In the genomic region with DNA sequence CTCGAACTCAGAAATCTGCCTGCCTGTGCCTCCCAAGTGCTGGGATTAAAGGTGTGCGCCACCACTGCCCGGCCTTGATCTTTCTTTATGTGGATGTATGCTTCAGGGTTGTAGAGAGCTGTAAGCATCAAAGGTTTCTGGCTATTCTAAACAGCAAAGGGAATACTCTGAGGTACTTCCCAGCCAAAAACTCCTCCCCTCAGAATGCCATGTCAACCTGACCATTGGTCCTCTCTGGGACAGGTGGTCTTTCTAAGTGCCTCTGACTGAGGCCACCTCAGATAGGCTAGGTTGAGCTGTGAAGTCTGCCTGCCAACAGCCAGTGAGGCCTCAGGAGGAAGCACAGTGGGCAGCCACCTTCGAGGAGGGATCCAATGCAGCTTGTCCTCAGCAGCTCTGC, we compare ENCODE assay signal across 8 mouse cellular contexts. TPM values are rescaled to one million over a fixed set of nuclear protein-coding genes. Genes with fewer than 3 reads are reported as not detected.
DNase-seq lines count a peak whose midpoint lies in the region; ATAC-seq lines count a peak whose summit lies in the region.

No protein-coding gene starts in this region.

- no peak for ATAC-seq in hindbrain, embryonic 14.5 days (ENCODE audit: low FRiP score)
- ATAC-seq in midbrain, embryonic 15.5 days (replicated peaks) = no peak

- no peak for DNase-seq in hindbrain, embryonic 10.5 days (ENCODE audit: low spot score)
- DNase-seq in hindbrain, embryonic 14.5 days (ENCODE audit: low spot score) = no peak
- peak; percentile 34 for DNase-seq in CD4-positive, CD25-positive, alpha-beta regulatory T cell, adult 2 months (ENCODE audit: low read depth, low spot score)
- DNase-seq in right cerebral cortex, postnatal 4 days = no peak
- no peak for DNase-seq in cerebellum, adult 9-10 months

- H3K27ac ChIP-seq in hindbrain, embryonic 10.5 days = peak overlapping the region; percentile 70; the same call in 1 of the 2 replicates
- no peak overlapping the region for H3K27ac ChIP-seq in hindbrain, embryonic 14.5 days
- H3K27ac ChIP-seq in macrophage = peak overlapping the region; percentile 83
- no peak overlapping the region for H3K27ac ChIP-seq in midbrain, embryonic 15.5 days

- H3K79me2 ChIP-seq in macrophage (ENCODE audit: inconsistent target) = peaks cover 67% of the 10 kb centered on the region

- 88% methylated on average over 4 of the region's 4 CpGs for WGBS in hindbrain, embryonic 10.5 days
- 88% methylated on average over 4 of the region's 4 CpGs for WGBS in hindbrain, embryonic 14.5 days
- 10% methylated on average over 4 of the region's 4 CpGs for WGBS in macrophage (ENCODE audit: missing documents)
- 83% methylated on average over 4 of the region's 4 CpGs for WGBS in midbrain, embryonic 15.5 days

- no peaks in the 10 kb centered on the region for H3K27me3 ChIP-seq in hindbrain, embryonic 10.5 days (ENCODE audit: insufficient read depth, poor library complexity, severe bottlenecking)
- no peaks in the 10 kb centered on the region for H3K27me3 ChIP-seq in hindbrain, embryonic 14.5 days (ENCODE audit: control insufficient read depth, insufficient read depth, low read length)
- no peaks in the 10 kb centered on the region for H3K27me3 ChIP-seq in erythroblast, embryonic 14.5 days (ENCODE audit: control insufficient read depth)
- no peaks in the 10 kb centered on the region for H3K27me3 ChIP-seq in midbrain, embryonic 15.5 days (replicated peaks)

- H3K9me3 ChIP-seq in hindbrain, embryonic 10.5 days = no peaks in the 10 kb centered on the region
- no peaks in the 10 kb centered on the region for H3K9me3 ChIP-seq in hindbrain, embryonic 14.5 days (ENCODE audit: control insufficient read depth, low read length)
- no peaks in the 10 kb centered on the region for H3K9me3 ChIP-seq in erythroblast, embryonic 14.5 days (ENCODE audit: control insufficient read depth, low read length)
- no peaks in the 10 kb centered on the region for H3K9me3 ChIP-seq in midbrain, embryonic 15.5 days

- peaks cover 27% of the 10 kb centered on the region for H3K36me3 ChIP-seq in hindbrain, embryonic 10.5 days
- peaks cover 23% of the 10 kb centered on the region for H3K36me3 ChIP-seq in hindbrain, embryonic 14.5 days (replicated peaks; ENCODE audit: control insufficient read depth, insufficient read depth)
- H3K36me3 ChIP-seq in erythroblast, embryonic 14.5 days (ENCODE audit: control insufficient read depth) = peaks cover 43% of the 10 kb centered on the region
- peaks cover 26% of the 10 kb centered on the region; the same call in 1 of the 2 replicates for H3K36me3 ChIP-seq in macrophage (ENCODE audit: inconsistent target)
- H3K36me3 ChIP-seq in midbrain, embryonic 15.5 days (replicated peaks) = peaks cover 16% of the 10 kb centered on the region

- H3K4me1 ChIP-seq in hindbrain, embryonic 10.5 days (replicated peaks) = peaks cover 12% of the 10 kb centered on the region
- H3K4me1 ChIP-seq in hindbrain, embryonic 14.5 days (replicated peaks; ENCODE audit: control insufficient read depth, insufficient read depth, low read length) = peaks cover 4% of the 10 kb centered on the region; the same call in 1 of the 2 replicates
- H3K4me1 ChIP-seq in erythroblast, embryonic 14.5 days (ENCODE audit: control insufficient read depth) = peaks cover 62% of the 10 kb centered on the region
- peaks cover 4% of the 10 kb centered on the region for H3K4me1 ChIP-seq in midbrain, embryonic 15.5 days

- no peak overlapping the region for H3K9ac ChIP-seq in hindbrain, embryonic 14.5 days
- H3K9ac ChIP-seq in midbrain, embryonic 15.5 days = no peak overlapping the region

- peak overlapping the region; percentile 37; the same call in 1 of the 2 replicates for H3K4me3 ChIP-seq in hindbrain, embryonic 10.5 days
- no peak overlapping the region for H3K4me3 ChIP-seq in hindbrain, embryonic 14.5 days (replicated peaks; ENCODE audit: low read length)
- H3K4me3 ChIP-seq in erythroblast, embryonic 14.5 days (replicated peaks) = peak overlapping the region; percentile 88
- peak overlapping the region; percentile 85 for H3K4me3 ChIP-seq in macrophage (ENCODE audit: inconsistent target)
- H3K4me3 ChIP-seq in midbrain, embryonic 15.5 days = no peak overlapping the region

- no peak overlapping the region for H3K4me2 ChIP-seq in hindbrain, embryonic 14.5 days (replicated peaks)
- H3K4me2 ChIP-seq in midbrain, embryonic 15.5 days = no peak overlapping the region

RNA-seq across cellular contexts. Expression of a gene that starts 0.7 kb away (rescaled TPM):
- 3.5 and 3.6 TPM in 2 replicates for polyA plus RNA-seq in hindbrain, embryonic 10.5 days (2016; fragmentation: Nextera tagmentation; extraction: Ambion mirVana)
- 2.6 and 5.4 TPM in 2 replicates for polyA plus RNA-seq in hindbrain, embryonic 14.5 days (2014; fragmentation: Nextera tagmentation; extraction: Ambion mirVana)
- polyA plus RNA-seq in erythroblast, embryonic 14.5 days (2012) = 1.6 and 2.1 TPM in 2 replicates
- 100 to 1,000 TPM in 16 of 26 experiments, 10 to 100 TPM in 10; 75.8 to 646 (median 235) TPM for total RNA-seq in macrophage (2018; cell fraction: chromatin; rRNA removed)
- total RNA-seq in macrophage (2018; cell fraction: cytosol; rRNA removed) = 100 to 1,000 TPM in 13 of 26 experiments, 10 to 100 TPM in 13; 40.6 to 193 (median 106) TPM
- 100 to 1,000 TPM in 17 of 26 experiments, 10 to 100 TPM in 9; 75.8 to 497 (median 162) TPM for total RNA-seq in macrophage (2018; cell fraction: nucleus; rRNA removed)
- polyA plus RNA-seq in macrophage (2018) = 24.9 to 84.0 TPM (median 72.4 TPM) in 3 replicates
- 3.9 and 4.0 TPM in 2 replicates for polyA plus RNA-seq in midbrain, embryonic 15.5 days (2015; fragmentation: Nextera tagmentation; extraction: Ambion mirVana)

RNA-seq across cellular contexts. Expression of a gene that starts 6.8 kb away (rescaled TPM):
- polyA plus RNA-seq in hindbrain, embryonic 10.5 days (2016; fragmentation: Nextera tagmentation; extraction: Ambion mirVana) = 414 and 455 TPM in 2 replicates
- polyA plus RNA-seq in hindbrain, embryonic 14.5 days (2014; fragmentation: Nextera tagmentation; extraction: Ambion mirVana) = 248 and 297 TPM in 2 replicates
- 28.9 and 48.8 TPM in 2 replicates for polyA plus RNA-seq in erythroblast, embryonic 14.5 days (2012)
- total RNA-seq in macrophage (2018; cell fraction: chromatin; rRNA removed) = 100 to 1,000 TPM in 1 of 26 experiments, 10 to 100 TPM in 25; 21.3 to 127 (median 50.7) TPM
- total RNA-seq in macrophage (2018; cell fraction: cytosol; rRNA removed) = 100 to 1,000 TPM; 140 to 387 (median 255) TPM
- total RNA-seq in macrophage (2018; cell fraction: nucleus; rRNA removed) = 10 to 100 TPM; 22.2 to 87.3 (median 49.7) TPM
- polyA plus RNA-seq in macrophage (2018) = 158 to 680 TPM (median 569 TPM) in 3 replicates
- 197 and 212 TPM in 2 replicates for polyA plus RNA-seq in midbrain, embryonic 15.5 days (2015; fragmentation: Nextera tagmentation; extraction: Ambion mirVana)

RNA-seq across cellular contexts. Expression of a gene that starts 15.9 kb away (rescaled TPM):
- 97.9 and 208 TPM in 2 replicates for polyA plus RNA-seq in hindbrain, embryonic 10.5 days (2016; fragmentation: Nextera tagmentation; extraction: Ambion mirVana)
- polyA plus RNA-seq in hindbrain, embryonic 14.5 days (2014; fragmentation: Nextera tagmentation; extraction: Ambion mirVana) = 51.0 and 52.5 TPM in 2 replicates
- polyA plus RNA-seq in erythroblast, embryonic 14.5 days (2012) = 0.09 and 0.16 TPM in 2 replicates
- total RNA-seq in macrophage (2018; cell fraction: chromatin; rRNA removed) = 10 to 100 TPM in 1 of 26 experiments, 1 to 10 TPM in 25; 1.7 to 15.0 (median 3.8) TPM
- total RNA-seq in macrophage (2018; cell fraction: cytosol; rRNA removed) = 1 to 10 TPM; 4.1 to 9.4 (median 6.7) TPM
- total RNA-seq in macrophage (2018; cell fraction: nucleus; rRNA removed) = 10 to 100 TPM in 6 of 26 experiments, 1 to 10 TPM in 20; 2.7 to 21.5 (median 6.3) TPM
- polyA plus RNA-seq in macrophage (2018) = 4.7 to 7.4 TPM (median 6.7 TPM) in 3 replicates
- 68.3 and 77.4 TPM in 2 replicates for polyA plus RNA-seq in midbrain, embryonic 15.5 days (2015; fragmentation: Nextera tagmentation; extraction: Ambion mirVana)

RNA-seq across cellular contexts. Expression of a gene that starts 17.1 kb away (rescaled TPM):
- polyA plus RNA-seq in hindbrain, embryonic 10.5 days (2016; fragmentation: Nextera tagmentation; extraction: Ambion mirVana) = 61.1 and 108 TPM in 2 replicates
- polyA plus RNA-seq in hindbrain, embryonic 14.5 days (2014; fragmentation: Nextera tagmentation; extraction: Ambion mirVana) = 99.9 and 117 TPM in 2 replicates
- 0.69 and 0.80 TPM in 2 replicates for polyA plus RNA-seq in erythroblast, embryonic 14.5 days (2012)
- 100 to 1,000 TPM in 6 of 26 experiments, 10 to 100 TPM in 20; 28.4 to 186 (median 71.3) TPM for total RNA-seq in macrophage (2018; cell fraction: chromatin; rRNA removed)
- total RNA-seq in macrophage (2018; cell fraction: cytosol; rRNA removed) = 100 to 1,000 TPM; 382 to 967 (median 672) TPM
- total RNA-seq in macrophage (2018; cell fraction: nucleus; rRNA removed) = 100 to 1,000 TPM; 208 to 646 (median 320) TPM
- 611 to 709 TPM (median 617 TPM) in 3 replicates for polyA plus RNA-seq in macrophage (2018)
- 128 and 133 TPM in 2 replicates for polyA plus RNA-seq in midbrain, embryonic 15.5 days (2015; fragmentation: Nextera tagmentation; extraction: Ambion mirVana)

RNA-seq across cellular contexts. Expression of a gene that starts 23.8 kb away (rescaled TPM):
- polyA plus RNA-seq in hindbrain, embryonic 10.5 days (2016; fragmentation: Nextera tagmentation; extraction: Ambion mirVana) = 4.0 and 4.5 TPM in 2 replicates
- polyA plus RNA-seq in hindbrain, embryonic 14.5 days (2014; fragmentation: Nextera tagmentation; extraction: Ambion mirVana) = 1.9 and 2.2 TPM in 2 replicates
- not detected in 2 replicates for polyA plus RNA-seq in erythroblast, embryonic 14.5 days (2012)
- total RNA-seq in macrophage (2018; cell fraction: chromatin; rRNA removed) = 10 to 100 TPM in 2 of 26 experiments, 1 to 10 TPM in 19, not detected in 5; 1.4 to 10.2 (median 5.4) TPM
- total RNA-seq in macrophage (2018; cell fraction: cytosol; rRNA removed) = 1 to 10 TPM in 20 of 26 experiments, under 1 TPM in 6; 0.75 to 5.0 (median 1.8) TPM
- 10 to 100 TPM in 1 of 26 experiments, 1 to 10 TPM in 16, under 1 TPM in 3, not detected in 6; 0.60 to 17.5 (median 2.3) TPM for total RNA-seq in macrophage (2018; cell fraction: nucleus; rRNA removed)
- polyA plus RNA-seq in macrophage (2018) = 1.6 to 5.3 TPM in 2 of 3 replicates, not detected in the other
- 1.7 and 2.0 TPM in 2 replicates for polyA plus RNA-seq in midbrain, embryonic 15.5 days (2015; fragmentation: Nextera tagmentation; extraction: Ambion mirVana)

Comparison
In these comparisons a context has a peak if more than half of its experiments do, and no peak if none do; other contexts are left out.
1. H3K27ac ChIP-seq: peak in hindbrain, embryonic 10.5 days (single experiment) and macrophage (single experiment); none in hindbrain, embryonic 14.5 days (single experiment) and midbrain, embryonic 15.5 days (single experiment).
2. H3K4me3 ChIP-seq: peak in hindbrain, embryonic 10.5 days (single experiment), erythroblast, embryonic 14.5 days (single experiment) and macrophage (single experiment); none in hindbrain, embryonic 14.5 days (single experiment) and midbrain, embryonic 15.5 days (single experiment).